Comparison of ENCODE assay signal across 9 mouse cellular contexts in genomic region chr5:114942766-114943130, GRCm38 (mm10). TPM values are rescaled to one million over a fixed set of nuclear protein-coding genes. Genes with fewer than 3 reads are reported as not detected.
DNase-seq lines count a peak whose midpoint lies in the region; ATAC-seq and TF ChIP-seq lines count a peak whose summit lies in the region.
"Had no signal": no experiment of that assay in that cellular context is flagged by ENCODE, and none has a peak within 500 bp of the region (broad histone marks: within the 10 kb centered on the region; RNA-seq: fewer than 3 reads in every experiment).

No protein-coding gene starts in this region.

- peak overlapping the region; percentile 96 for H3K4me3 ChIP-seq in heart, embryonic 10.5 days
- H3K4me3 ChIP-seq in C2C12 (ENCODE audit: insufficient read depth, poor library complexity, severe bottlenecking): peak overlapping the region; percentile 68
- H3K4me3 ChIP-seq in forebrain, embryonic 13.5 days: peak overlapping the region; percentile 89
- peak overlapping the region; percentile 87 for H3K4me3 ChIP-seq in liver, embryonic 13.5 days (replicated peaks)

- H3K27ac ChIP-seq in heart, embryonic 10.5 days: peak overlapping the region; percentile 97
- peak overlapping the region; percentile 92; the same call in 1 of the 2 replicates for H3K27ac ChIP-seq in forebrain, embryonic 13.5 days
- H3K27ac ChIP-seq in liver, embryonic 13.5 days: peak overlapping the region; percentile 80

- 49% methylated on average over 4 of the region's 4 CpGs for WGBS in heart, embryonic 10.5 days
- 40% methylated on average over 4 of the region's 4 CpGs for WGBS in forebrain, embryonic 13.5 days
- 39% methylated on average over 4 of the region's 4 CpGs for WGBS in liver, embryonic 13.5 days (ENCODE audit: insufficient replicate concordance)

- H3ac ChIP-seq in C2C12 (ENCODE audit: control insufficient read depth, insufficient read length, low read depth): no peak overlapping the region

- no peaks in the 10 kb centered on the region for H3K9me3 ChIP-seq in heart, embryonic 10.5 days
- no peaks in the 10 kb centered on the region; the same call in 1 of the 2 replicates for H3K9me3 ChIP-seq in forebrain, embryonic 13.5 days (replicated peaks)
- no peaks in the 10 kb centered on the region for H3K9me3 ChIP-seq in liver, embryonic 13.5 days (replicated peaks)

- ATAC-seq in forebrain, embryonic 13.5 days: no peak
- ATAC-seq in liver, embryonic 13.5 days (ENCODE audit: low read depth): no peak

- peaks cover 14% of the 10 kb centered on the region for H3K79me2 ChIP-seq in C2C12 (ENCODE audit: control insufficient read depth, insufficient read depth)

- no peaks in the 10 kb centered on the region for H3K27me3 ChIP-seq in heart, embryonic 10.5 days (ENCODE audit: insufficient read depth, poor library complexity, severe bottlenecking)
- no peaks in the 10 kb centered on the region for H3K27me3 ChIP-seq in C2C12 (ENCODE audit: control insufficient read depth, insufficient read depth, insufficient read length)
- no peaks in the 10 kb centered on the region for H3K27me3 ChIP-seq in forebrain, embryonic 13.5 days
- no peaks in the 10 kb centered on the region for H3K27me3 ChIP-seq in liver, embryonic 13.5 days

- peaks cover 6% of the 10 kb centered on the region for H3K79me3 ChIP-seq in C2C12 (ENCODE audit: low read depth)

- TF ChIP-seq CTCF in C2C12 (IDR thresholded peaks at IDR 0.05; ENCODE audit: control insufficient read depth, insufficient read depth, insufficient read length): no peak

- peak overlapping the region; percentile 93 for H3K9ac ChIP-seq in forebrain, embryonic 13.5 days
- peak overlapping the region; percentile 91 for H3K9ac ChIP-seq in liver, embryonic 13.5 days

- no peak for DNase-seq in heart, embryonic 10.5 days (ENCODE audit: low spot score)
- no peak for DNase-seq in heart, adult 8-10 months (ENCODE audit: low spot score)
- DNase-seq in liver, embryonic 13.5 days: no peak
- DNase-seq in right cerebral cortex, postnatal 36 days (ENCODE audit: low spot score in 2 of 2): no peak
- DNase-seq in layer of hippocampus, postnatal 25 days (ENCODE audit: extremely low spot score in 1 of 2, low spot score in 1 of 2): no peak
- DNase-seq in ovary, postnatal 14 days (ENCODE audit: low spot score): no peak

- peaks cover 8% of the 10 kb centered on the region; the same call in 1 of the 2 replicates for H3K4me1 ChIP-seq in heart, embryonic 10.5 days
- H3K4me1 ChIP-seq in forebrain, embryonic 13.5 days: peaks cover 9% of the 10 kb centered on the region
- H3K4me1 ChIP-seq in liver, embryonic 13.5 days (replicated peaks): peaks cover 11% of the 10 kb centered on the region

- peaks cover 30% of the 10 kb centered on the region for H3K36me3 ChIP-seq in heart, embryonic 10.5 days
- no peaks in the 10 kb centered on the region for H3K36me3 ChIP-seq in C2C12 (ENCODE audit: control insufficient read depth, insufficient read depth)
- H3K36me3 ChIP-seq in forebrain, embryonic 13.5 days (ENCODE audit: poor library complexity, severe bottlenecking): peaks cover 23% of the 10 kb centered on the region
- H3K36me3 ChIP-seq in liver, embryonic 13.5 days: peaks cover 23% of the 10 kb centered on the region

- peak overlapping the region; percentile 82 for H3K4me2 ChIP-seq in forebrain, embryonic 13.5 days
- H3K4me2 ChIP-seq in liver, embryonic 13.5 days: peak overlapping the region; percentile 85

TF ChIP-seq in C2C12, 6 proteins besides CTCF, POLR2A, EP300 and RAD21:
- TF ChIP-seq CEBPB (IDR thresholded peaks at IDR 0.05; ENCODE audit: low read depth) (no peak), FOSL1 (IDR thresholded peaks at IDR 0.05; ENCODE audit: insufficient read depth, low read length, poor library complexity, severe bottlenecking) (no peak), MYOG (IDR thresholded peaks at IDR 0.05; ENCODE audit: control insufficient read depth, extremely low read depth, insufficient read length) (no peak), MAX (IDR thresholded peaks at IDR 0.05) (no peak), MYOD1 (IDR thresholded peaks at IDR 0.05; ENCODE audit: control insufficient read depth, insufficient read length, low read depth) (no peak), USF1 (IDR thresholded peaks at IDR 0.05; ENCODE audit: low read depth) (peak; percentile 60)

RNA-seq across cellular contexts. Expression of gene 2210016L21Rik, which starts 0.8 kb away (rescaled TPM):
- 30.1 and 33.0 TPM in 2 replicates for polyA plus RNA-seq in heart, embryonic 10.5 days (2016; fragmentation: Nextera tagmentation; extraction: Ambion mirVana)
- 10 to 100 TPM; 20.5 to 31.0 (median 28.6) TPM for total RNA-seq in heart, adult 8-10 months (2022)
- 20.6 TPM for polyA plus RNA-seq in C2C12 (2012; fragmentation: generic; extraction: Trizol)
- polyA plus RNA-seq in forebrain, embryonic 13.5 days (2015; fragmentation: Nextera tagmentation; extraction: Ambion mirVana): 77.5 and 85.3 TPM in 2 replicates
- 22.2 and 24.6 TPM in 2 replicates for polyA plus RNA-seq in liver, embryonic 13.5 days (2015; fragmentation: Nextera tagmentation; extraction: Ambion mirVana)
- total RNA-seq in layer of hippocampus, postnatal 25 days (2021): 100 to 1,000 TPM; 209 to 211 TPM

RNA-seq across cellular contexts. Expression of gene Oasl1, which starts 19.7 kb away (rescaled TPM):
- 0.31 TPM in 1 of 2 replicates, not detected in the other for polyA plus RNA-seq in heart, embryonic 10.5 days (2016; fragmentation: Nextera tagmentation; extraction: Ambion mirVana)
- total RNA-seq in heart, adult 8-10 months (2022): under 1 TPM; 0.44 to 0.72 (median 0.59) TPM
- polyA plus RNA-seq in C2C12 (2012; fragmentation: generic; extraction: Trizol): 0.07 TPM
- polyA plus RNA-seq in forebrain, embryonic 13.5 days (2015; fragmentation: Nextera tagmentation; extraction: Ambion mirVana): 0.15 and 0.28 TPM in 2 replicates
- 0.52 and 0.54 TPM in 2 replicates for polyA plus RNA-seq in liver, embryonic 13.5 days (2015; fragmentation: Nextera tagmentation; extraction: Ambion mirVana)
- total RNA-seq in layer of hippocampus, postnatal 25 days (2021): not detected

RNA-seq across cellular contexts. Expression of gene Hnf1a, which starts 28.1 kb away (rescaled TPM):
- 0.11 and 1.9 TPM in 2 replicates for polyA plus RNA-seq in heart, embryonic 10.5 days (2016; fragmentation: Nextera tagmentation; extraction: Ambion mirVana)
- not detected for total RNA-seq in heart, adult 8-10 months (2022)
- polyA plus RNA-seq in C2C12 (2012; fragmentation: generic; extraction: Trizol): 0.04 TPM
- polyA plus RNA-seq in forebrain, embryonic 13.5 days (2015; fragmentation: Nextera tagmentation; extraction: Ambion mirVana): 0.05 and 0.06 TPM in 2 replicates
- 2.4 and 2.9 TPM in 2 replicates for polyA plus RNA-seq in liver, embryonic 13.5 days (2015; fragmentation: Nextera tagmentation; extraction: Ambion mirVana)
- not detected for total RNA-seq in layer of hippocampus, postnatal 25 days (2021)
- total RNA-seq: megakaryocyte-erythroid progenitor cell, adult 5-6 weeks had no signal

RNA-seq across cellular contexts. Expression of gene Oasl2, which starts 46.0 kb away (rescaled TPM):
- 1.1 and 1.7 TPM in 2 replicates for polyA plus RNA-seq in heart, embryonic 10.5 days (2016; fragmentation: Nextera tagmentation; extraction: Ambion mirVana)
- total RNA-seq in heart, adult 8-10 months (2022): 1 to 10 TPM; 3.5 to 4.6 (median 4.3) TPM
- 0.40 TPM for polyA plus RNA-seq in C2C12 (2012; fragmentation: generic; extraction: Trizol)
- polyA plus RNA-seq in forebrain, embryonic 13.5 days (2015; fragmentation: Nextera tagmentation; extraction: Ambion mirVana): 1.5 and 2.0 TPM in 2 replicates
- polyA plus RNA-seq in liver, embryonic 13.5 days (2015; fragmentation: Nextera tagmentation; extraction: Ambion mirVana): 3.1 and 3.4 TPM in 2 replicates
- total RNA-seq in layer of hippocampus, postnatal 25 days (2021): 1 to 10 TPM; 1.8 to 1.9 TPM
